Mouse (Mus musculus): ENCODE results near the gene Ddo. TPM values are rescaled to one million over a fixed set of nuclear protein-coding genes. Genes with fewer than 3 reads are reported as not detected.

Gene Ddo
- polyA plus RNA-seq (2012; rRNA removed) = 11.0 and 11.9 TPM in 2 replicates

GRCm38 (mm10) chr10:40629656-40630311, at the start of gene Ddo:
Gene Ddo, plus strand, starts transcription at chr10:40630011.
- peak in 1 of 2 experiments; percentile 53 for DNase-seq (ENCODE audit: extremely low spot score in 1 of 2, low spot score in 1 of 2)

GRCm38 (mm10) chr10:40583584-40584255, 46.1 kb upstream of the Ddo start:
- peak in 1 of 2 experiments; percentile 20 for DNase-seq (ENCODE audit: extremely low spot score in 1 of 2, low spot score in 1 of 2)

- DNase-seq (ENCODE audit: extremely low spot score in 1 of 2, low spot score in 1 of 2) = peak; percentile 19 to 71
Observed at GRCm38 (mm10) chr10:40592186-40592585, 37.6 kb upstream of the Ddo start.

GRCm38 (mm10) chr10:40597177-40597576, 32.6 kb upstream of the Ddo start:
- DNase-seq (ENCODE audit: extremely low spot score in 1 of 2, low spot score in 1 of 2) = peak in 1 of 2 experiments; percentile 46

GRCm38 (mm10) chr10:40604706-40605394, 25.0 kb upstream of the Ddo start:
- DNase-seq (ENCODE audit: extremely low spot score in 1 of 2, low spot score in 1 of 2) = peak in 1 of 2 experiments; percentile 56

- DNase-seq (ENCODE audit: extremely low spot score in 1 of 2, low spot score in 1 of 2) = no peak
Observed at GRCm38 (mm10) chr10:40617973-40618372, 11.8 kb upstream of the Ddo start.

GRCm38 (mm10) chr10:40619760-40620159, 10.1 kb upstream of the Ddo start:
- peak in 1 of 2 experiments; percentile 18 for DNase-seq (ENCODE audit: extremely low spot score in 1 of 2, low spot score in 1 of 2)

- DNase-seq (ENCODE audit: extremely low spot score in 1 of 2, low spot score in 1 of 2) = peak in 1 of 2 experiments; percentile 63
Observed at GRCm38 (mm10) chr10:40629140-40629539, 671 bp upstream of the Ddo start.

- DNase-seq (ENCODE audit: extremely low spot score in 1 of 2, low spot score in 1 of 2) = no peak
Observed at GRCm38 (mm10) chr10:40630457-40630856, 646 bp downstream of the Ddo start.

GRCm38 (mm10) chr10:40630961-40631360, 1.1 kb downstream of the Ddo start:
- no peak for DNase-seq (ENCODE audit: extremely low spot score in 1 of 2, low spot score in 1 of 2)

GRCm38 (mm10) chr10:40632087-40632486, 2.3 kb downstream of the Ddo start:
- no peak for DNase-seq (ENCODE audit: extremely low spot score in 1 of 2, low spot score in 1 of 2)

GRCm38 (mm10) chr10:40637331-40637730, 7.5 kb downstream of the Ddo start:
- no peak for DNase-seq (ENCODE audit: extremely low spot score in 1 of 2, low spot score in 1 of 2)

GRCm38 (mm10) chr10:40638276-40638675, 8.5 kb downstream of the Ddo start:
- DNase-seq (ENCODE audit: extremely low spot score in 1 of 2, low spot score in 1 of 2) = peak; percentile 85

GRCm38 (mm10) chr10:40638823-40639819, 9.3 kb downstream of the Ddo start:
- DNase-seq (ENCODE audit: extremely low spot score in 1 of 2, low spot score in 1 of 2) = peak in 1 of 2 experiments; percentile 65

- DNase-seq (ENCODE audit: extremely low spot score in 1 of 2, low spot score in 1 of 2) = no peak
Observed at GRCm38 (mm10) chr10:40640406-40640805, 10.6 kb downstream of the Ddo start.

GRCm38 (mm10) chr10:40641901-40642300, 12.1 kb downstream of the Ddo start:
- no peak for DNase-seq (ENCODE audit: extremely low spot score in 1 of 2, low spot score in 1 of 2)

- no peak for DNase-seq (ENCODE audit: extremely low spot score in 1 of 2, low spot score in 1 of 2)
Observed at GRCm38 (mm10) chr10:40643126-40643525, 13.3 kb downstream of the Ddo start.

GRCm38 (mm10) chr10:40644456-40644855, 14.6 kb downstream of the Ddo start:
- DNase-seq (ENCODE audit: extremely low spot score in 1 of 2, low spot score in 1 of 2) = no peak

GRCm38 (mm10) chr10:40645346-40645745, 15.5 kb downstream of the Ddo start:
- DNase-seq (ENCODE audit: extremely low spot score in 1 of 2, low spot score in 1 of 2) = no peak

- DNase-seq (ENCODE audit: extremely low spot score in 1 of 2, low spot score in 1 of 2) = no peak
Observed at GRCm38 (mm10) chr10:40648776-40649175, 19.0 kb downstream of the Ddo start.

All from frontal cortex, adult 2 months (tissue).